Mouse (Mus musculus) gastrocnemius, postnatal 14 days (tissue): ENCODE measurements around the gene Mapkbp1. TPM values are rescaled to one million over a fixed set of nuclear protein-coding genes. Genes with fewer than 3 reads are reported as not detected.

Experiments used
- DNase-seq: peaks from one replicate; pipeline ENCODE4 v3.0.0; 2021; ENCODE audit warnings: mixed read lengths
- intact Hi-C: fragments of 180-260 bp; cut with DNase I; formaldehyde crosslinking; loops from one replicate; pipeline ENCODE4 v1.15.1; 2025; ENCODE audit warnings: low total_unique reads
- total RNA-seq, 2 experiments: library from RNA; stranded (reverse); gene quantifications; 2 replicates each; pipeline ENCODE4 v1.2.3; 2021

Gene Mapkbp1
- total RNA-seq, 2 experiments from 2014 or later: 6.5 to 6.7 TPM

DNA sequence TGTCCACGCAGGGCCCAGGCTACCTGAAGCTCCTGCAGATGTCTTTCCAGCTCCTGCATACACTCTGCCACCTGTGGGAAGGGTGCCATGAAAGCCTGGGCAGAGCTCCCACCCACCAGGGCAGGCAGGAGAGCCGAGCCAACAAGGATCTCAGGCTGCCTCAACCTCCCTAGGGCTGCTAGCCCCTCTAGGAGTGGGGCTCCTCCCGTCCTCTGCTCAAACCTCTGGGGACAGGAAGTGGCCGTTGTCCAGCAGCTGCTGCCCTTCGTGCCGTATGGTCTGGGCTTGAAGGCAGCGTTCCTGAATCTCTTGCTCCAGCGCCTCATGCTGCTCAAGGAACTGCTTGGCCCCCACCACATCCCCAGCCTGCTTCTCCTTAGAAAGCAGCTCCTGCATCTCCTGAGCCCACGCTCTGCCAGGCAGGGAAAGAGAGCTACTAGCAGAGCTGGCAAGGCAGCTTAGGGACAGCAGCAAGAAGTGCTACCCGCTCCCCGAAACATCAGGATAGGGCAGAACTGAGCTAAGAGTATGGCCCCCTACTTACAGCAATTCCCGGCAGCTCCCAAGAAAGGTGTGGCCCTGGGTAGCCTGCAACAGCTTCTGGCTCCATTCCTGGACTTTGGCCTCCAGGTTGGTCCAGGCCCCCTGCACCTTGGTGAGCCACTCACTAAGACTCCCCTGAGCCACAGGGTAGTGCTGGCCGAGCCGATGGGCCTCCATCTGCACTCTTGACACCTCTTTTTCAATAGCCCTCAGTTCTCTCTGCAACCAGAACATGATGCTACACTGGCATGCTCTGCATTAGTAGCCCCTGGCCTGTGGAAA lies 74.2 kb downstream of the Mapkbp1 start:
- no peak for DNase-seq
- intact Hi-C loops: loop anchor here (5.0 kb wide), 1 partner anchor 36 kb away; no protein-coding TSS in a partner anchor

DNA sequence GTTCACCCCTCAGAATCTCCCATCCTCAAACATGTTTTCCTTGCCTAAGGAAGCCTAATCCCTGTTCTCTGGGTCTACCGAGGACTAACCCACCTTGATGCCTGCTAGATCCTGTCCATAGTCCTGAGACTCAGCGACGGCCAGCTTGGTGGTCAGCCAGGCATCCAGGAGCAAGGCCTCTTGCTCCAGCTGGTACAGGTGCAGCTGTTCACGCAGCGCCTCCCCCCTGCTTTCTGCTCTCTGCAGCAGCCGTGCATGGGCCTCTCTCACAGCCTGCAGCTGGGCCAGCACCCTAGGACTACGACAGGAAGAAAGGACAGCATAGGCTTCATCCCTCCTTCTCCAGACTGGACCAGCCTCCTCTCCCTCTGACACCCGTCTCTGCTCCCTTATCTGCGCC lies 75.7 kb downstream of the Mapkbp1 start:
- intact Hi-C loops: loop anchor here (2.0 to 5.0 kb wide), 2 partner anchors 23 to 34 kb away; no protein-coding TSS in a partner anchor
- no peak for DNase-seq

DNA sequence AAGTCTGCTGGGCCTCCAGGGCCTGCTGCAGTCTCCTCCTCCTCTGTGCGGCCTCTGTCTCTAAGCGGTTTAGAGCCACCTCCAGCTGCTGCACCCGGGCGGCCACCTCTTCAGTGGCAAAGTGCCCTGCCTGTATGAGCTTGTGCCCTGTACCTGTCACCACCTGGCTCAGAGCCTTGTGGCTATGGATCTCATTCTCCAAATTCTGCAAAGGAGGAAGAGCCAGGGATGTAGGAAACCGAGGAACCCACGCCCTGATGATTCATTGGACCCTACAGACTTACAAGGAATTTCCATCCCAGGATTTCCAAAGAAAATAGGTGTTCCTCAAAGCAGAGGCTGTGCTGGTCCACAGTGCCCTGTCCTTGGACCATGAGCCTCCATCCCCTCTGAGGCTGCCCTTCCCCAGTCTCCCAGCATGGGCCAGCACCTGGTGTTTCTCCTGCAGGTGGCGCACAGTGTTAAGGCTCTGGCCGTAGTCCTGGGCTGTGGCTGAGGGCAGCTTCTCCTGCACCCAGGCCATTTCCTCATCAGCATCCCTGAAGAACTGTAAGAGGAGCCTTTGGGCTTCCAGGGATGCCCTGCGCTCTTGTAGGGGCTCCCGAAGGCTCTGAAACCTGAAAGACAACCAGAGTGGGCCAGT lies 77.3 kb downstream of the Mapkbp1 start:
- intact Hi-C loops: loop anchor here (2.0 to 5.0 kb wide), 2 partner anchors 21 to 33 kb away; no protein-coding TSS in a partner anchor
- peak; percentile 54 for DNase-seq

DNA sequence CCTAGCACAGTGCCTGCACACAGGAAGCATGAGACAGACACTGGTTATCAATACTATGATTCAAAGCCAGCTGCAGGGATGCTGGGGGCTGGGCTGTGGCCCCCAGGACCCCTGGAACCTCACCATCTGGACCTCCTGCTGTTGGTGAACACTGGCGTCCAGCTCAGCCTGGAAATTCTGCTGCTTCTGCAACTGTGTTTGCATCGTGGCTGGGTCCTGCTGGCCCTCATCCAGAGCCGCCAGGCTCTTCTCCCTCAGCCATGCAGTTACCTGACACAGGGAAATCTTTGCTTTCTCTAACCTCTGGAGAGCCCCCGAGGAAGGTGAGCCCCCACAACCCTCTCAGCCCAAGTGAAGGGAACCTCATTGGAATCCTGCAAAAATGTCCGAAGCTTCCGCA lies 78.9 kb downstream of the Mapkbp1 start:
- no peak for DNase-seq
- intact Hi-C loops: no loop called here

DNA sequence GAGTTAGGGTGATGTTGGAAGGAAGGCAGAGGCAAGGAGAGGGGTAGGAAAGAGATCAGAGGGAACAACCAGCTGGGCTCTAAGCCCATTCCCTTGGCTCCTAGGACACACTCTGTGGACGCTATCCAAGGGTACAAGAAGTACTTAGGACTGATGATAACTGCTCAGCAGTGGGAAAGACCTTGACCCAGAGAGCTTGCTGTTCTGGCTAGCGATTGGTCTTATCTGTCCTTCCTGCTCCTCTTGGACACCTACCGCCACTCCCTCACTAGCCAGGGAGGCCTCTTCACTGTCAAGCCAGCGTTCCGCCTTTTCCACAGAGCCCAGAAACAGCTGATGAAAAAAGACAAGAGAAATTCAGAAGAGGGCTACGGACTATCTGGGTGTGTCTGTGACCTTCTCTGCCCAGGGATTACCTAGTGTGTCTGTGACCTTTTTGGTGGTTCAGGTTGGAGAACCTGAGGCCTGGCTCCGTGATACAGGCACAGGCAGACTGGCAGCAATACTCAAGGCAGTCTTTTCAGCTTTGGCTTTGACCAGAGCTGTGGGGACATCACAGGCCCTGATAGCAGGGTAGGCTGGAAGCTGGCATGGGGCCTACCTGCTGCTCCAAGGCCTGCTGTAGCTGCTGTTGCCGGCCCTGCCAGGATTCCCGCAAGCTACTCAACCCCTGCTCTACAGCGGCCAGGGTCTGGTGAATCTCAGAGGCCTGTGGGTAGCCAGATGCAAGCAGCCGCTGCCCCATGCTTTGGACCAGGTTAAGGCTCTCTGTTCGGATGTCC lies 82.5 kb downstream of the Mapkbp1 start:
- DNase-seq: no peak
- intact Hi-C loops: no loop called here

DNA sequence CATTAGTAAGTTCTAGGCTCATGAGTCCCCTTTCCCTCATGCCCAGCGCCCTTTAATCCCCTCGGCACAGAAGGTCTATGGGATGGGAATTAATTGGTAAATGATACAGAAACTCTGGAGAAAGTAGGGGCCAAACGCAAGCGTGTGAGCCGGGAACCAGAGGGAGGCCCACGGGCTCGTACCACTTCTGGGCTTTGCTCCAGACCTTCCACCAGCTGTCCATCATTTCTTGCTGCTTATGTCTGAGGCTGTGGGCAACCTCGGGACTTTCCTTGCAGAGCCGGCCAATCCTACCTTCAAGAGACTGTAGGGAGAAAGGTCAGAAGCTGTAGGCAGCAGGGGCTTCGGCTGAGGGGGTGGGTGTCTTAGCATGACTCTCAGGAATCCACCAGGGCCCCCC lies 83.4 kb downstream of the Mapkbp1 start:
- DNase-seq: no peak
- intact Hi-C loops: no loop called here

DNA sequence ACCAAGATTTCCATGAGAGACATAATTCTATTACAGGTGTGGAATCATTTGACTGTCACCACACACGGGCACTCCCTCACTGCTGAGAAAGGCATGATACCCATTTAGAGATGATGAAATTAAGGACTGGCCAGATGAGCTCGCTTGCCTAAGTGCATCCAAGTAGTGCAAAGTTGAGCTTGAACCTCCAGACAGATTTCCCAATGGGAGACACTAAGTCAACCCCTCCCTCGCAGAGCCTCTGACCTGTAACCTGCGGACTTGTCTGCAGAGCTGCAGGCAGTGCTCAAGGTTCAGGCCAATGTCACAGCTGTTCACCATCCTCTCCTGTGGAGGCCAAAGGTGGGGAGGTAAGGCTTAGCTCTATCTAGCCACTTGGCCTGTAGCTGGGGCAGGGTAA lies 86.3 kb downstream of the Mapkbp1 start:
- no peak for DNase-seq
- intact Hi-C loops: no loop called here

DNA sequence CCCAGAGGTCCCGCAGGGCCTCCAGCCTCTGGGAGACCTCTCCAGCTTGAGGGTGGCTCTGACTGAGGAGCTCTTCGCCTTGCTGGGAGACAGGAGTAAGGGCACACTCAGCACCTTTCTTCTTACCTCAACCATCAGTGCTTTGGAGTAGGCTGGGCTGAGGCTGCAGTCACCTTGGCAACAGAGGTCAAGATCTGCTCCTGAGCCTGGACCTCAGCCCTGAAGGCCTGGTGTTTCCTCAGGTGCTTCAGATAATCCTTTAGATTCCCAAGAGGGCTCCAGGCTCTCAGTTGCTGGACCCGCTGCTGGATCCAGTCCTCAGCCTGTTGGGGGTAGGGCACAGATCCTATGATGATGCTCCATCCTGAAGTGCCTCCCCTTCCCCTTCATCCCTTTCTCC lies 87.0 kb downstream of the Mapkbp1 start:
- intact Hi-C loops: no loop called here
- no peak for DNase-seq

DNA sequence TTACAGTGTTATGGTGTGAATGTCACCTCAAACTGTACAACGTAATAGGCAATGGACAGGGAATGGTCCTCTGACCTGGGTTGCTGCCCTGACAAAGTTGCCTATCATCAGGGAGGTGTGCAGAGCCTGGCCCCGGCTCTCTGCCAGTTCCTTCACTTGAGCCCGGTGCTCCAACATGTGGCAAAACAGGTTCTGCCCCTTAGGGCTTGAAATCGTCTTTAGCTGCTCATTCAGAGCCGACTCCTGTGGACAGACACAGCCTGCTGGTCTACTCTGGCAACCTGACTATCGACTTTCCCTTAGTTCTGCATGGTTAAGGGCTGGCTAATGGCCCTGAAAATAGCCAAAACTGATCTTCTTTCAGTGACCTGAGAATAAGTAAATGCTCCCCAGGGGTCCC lies 87.7 kb downstream of the Mapkbp1 start:
- DNase-seq: no peak
- intact Hi-C loops: no loop called here

DNA sequence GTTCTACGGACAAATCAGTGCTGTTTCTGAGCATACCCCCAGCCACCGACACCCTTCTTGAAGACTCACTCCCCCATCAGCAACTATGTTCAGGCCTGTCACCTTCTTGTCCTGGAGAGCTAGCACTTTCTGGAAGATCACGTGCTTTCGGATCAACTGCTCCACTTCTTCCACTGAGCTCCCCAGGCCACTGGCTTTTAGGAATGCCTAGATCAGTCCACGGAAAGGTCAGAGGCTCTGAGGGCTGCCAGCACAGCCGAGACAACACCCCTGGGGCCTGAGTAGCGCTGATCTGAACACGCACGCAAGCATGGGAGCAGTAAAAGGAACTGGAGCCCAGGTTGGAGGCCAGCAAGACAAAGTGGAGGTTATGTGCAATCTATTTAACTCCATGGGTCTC lies 88.2 kb downstream of the Mapkbp1 start:
- intact Hi-C loops: no loop called here
- DNase-seq: no peak

DNA sequence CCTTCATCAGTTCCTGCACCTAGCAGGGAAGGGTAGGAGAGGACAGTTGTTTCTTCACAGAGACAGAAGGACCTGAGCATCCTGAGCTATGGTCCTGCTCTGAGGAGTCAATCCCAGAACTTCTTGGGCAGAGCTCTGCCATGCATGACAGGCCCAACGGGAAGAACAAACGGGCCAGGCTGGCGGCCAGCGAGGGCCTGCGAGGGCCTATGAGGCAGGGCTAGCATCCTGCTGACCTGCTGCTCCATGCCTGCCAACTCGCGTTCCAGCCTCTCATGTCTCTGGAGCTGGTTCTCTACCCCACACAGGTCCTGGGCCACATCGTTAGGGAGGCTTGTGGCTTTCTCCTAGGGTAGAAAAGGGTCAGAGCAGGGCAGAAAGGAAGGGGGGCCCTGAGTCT lies 89.7 kb downstream of the Mapkbp1 start:
- DNase-seq: no peak
- intact Hi-C loops: no loop called here

DNA sequence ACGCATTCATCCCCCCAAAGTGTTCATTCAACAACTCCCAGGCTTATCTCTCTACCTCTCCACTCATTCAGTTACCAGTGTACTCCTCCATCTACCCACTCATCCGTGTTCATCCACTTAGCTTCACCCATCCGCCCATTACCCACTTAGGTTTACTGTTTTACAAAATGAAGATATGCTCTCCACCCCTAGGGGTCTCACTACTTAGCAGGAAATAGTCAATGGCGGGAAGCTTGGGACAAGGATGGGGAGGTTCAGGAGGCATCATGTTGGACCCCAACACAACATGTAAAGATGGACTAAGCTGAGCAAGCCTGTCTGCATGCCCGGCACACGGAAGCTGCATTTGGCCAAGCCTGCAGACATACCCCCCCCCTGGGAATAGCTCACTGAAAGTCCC lies 92.1 kb downstream of the Mapkbp1 start:
- no peak for DNase-seq
- intact Hi-C loops: no loop called here

DNA sequence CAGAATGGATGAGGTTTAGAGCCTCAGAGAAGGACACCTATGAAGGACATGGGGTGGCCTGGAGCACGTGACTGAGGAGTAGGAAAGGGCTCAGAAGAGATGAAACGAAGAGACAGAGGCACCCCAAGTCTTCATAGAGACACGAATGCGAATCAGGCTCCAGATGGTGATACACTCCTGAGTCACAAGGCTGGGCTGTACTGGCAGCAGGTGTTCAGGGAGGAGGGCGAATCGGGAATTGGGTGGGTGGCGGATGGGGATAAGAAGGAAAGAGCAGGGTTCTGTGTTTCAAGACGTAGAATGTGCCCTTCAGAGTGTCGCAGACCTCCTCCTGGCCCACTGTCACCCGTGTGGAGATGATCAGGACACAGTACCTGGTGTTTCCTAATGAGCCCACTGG lies 92.7 kb downstream of the Mapkbp1 start:
- intact Hi-C loops: no loop called here
- DNase-seq: no peak

DNA sequence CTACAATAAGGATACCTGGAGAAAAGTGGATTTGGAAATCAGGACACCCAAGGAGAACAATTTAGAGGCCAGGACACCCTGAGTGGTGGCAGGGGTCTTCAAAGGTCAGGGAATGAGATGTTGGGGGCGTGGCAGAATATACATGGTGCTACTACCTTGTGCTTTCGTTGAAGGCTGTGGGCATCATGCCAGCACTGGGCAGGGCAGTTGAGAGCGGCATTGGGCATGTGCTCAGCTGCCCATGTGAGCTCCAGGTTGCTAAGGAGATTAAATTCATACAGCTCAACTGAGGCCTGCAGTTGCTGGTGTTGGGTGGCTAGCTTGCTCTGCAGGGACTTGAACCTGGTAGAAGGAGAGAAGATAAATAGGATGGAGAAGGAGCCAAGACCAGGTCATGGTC lies 93.7 kb downstream of the Mapkbp1 start:
- no peak for DNase-seq
- intact Hi-C loops: no loop called here

DNA sequence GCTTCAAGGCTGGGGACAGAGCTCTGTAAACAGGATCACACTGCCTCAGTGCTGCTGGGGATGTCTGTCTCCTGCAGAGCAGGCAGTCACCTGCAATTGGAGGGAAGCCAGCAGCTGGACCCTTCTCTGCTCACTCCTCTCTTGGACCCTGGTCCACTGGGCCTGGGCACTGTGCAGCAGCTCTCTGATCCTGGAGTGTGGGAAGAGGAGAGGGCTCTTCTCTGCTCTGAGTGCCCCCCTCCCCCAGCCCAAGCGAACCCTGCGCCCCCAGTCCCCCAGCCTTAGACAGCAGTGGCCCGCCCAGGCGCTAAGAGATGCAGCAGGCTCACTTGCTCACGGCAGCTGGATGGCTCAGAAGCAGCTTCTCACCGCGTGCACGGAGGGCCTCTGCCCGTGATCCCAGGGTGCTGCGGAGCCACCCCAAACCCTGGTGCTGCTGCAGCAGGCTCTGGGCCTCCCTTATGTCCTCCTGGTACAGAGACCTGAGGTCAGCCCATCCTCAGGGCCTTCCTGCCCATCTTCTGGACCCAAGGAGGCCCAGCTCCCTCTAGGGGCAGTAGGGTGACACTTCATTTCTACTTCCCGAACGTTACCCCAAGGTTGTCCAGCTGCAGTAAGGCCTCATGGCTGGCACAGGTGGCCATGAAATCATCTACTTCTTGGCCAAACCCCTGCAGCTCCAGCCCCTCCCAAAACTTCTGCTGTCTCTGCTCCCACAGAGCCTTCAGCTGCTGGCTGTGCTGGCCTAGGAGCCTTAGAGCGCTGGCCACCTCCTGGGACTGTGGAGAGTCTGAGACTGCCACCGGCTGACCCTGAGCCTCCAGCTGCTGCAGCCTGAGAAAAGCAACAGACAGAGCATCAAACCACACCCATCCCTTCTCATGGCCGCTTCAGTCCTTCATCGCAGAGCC lies 96.3 kb downstream of the Mapkbp1 start:
- peak; percentile 51 for DNase-seq
- intact Hi-C loops: no loop called here

DNA sequence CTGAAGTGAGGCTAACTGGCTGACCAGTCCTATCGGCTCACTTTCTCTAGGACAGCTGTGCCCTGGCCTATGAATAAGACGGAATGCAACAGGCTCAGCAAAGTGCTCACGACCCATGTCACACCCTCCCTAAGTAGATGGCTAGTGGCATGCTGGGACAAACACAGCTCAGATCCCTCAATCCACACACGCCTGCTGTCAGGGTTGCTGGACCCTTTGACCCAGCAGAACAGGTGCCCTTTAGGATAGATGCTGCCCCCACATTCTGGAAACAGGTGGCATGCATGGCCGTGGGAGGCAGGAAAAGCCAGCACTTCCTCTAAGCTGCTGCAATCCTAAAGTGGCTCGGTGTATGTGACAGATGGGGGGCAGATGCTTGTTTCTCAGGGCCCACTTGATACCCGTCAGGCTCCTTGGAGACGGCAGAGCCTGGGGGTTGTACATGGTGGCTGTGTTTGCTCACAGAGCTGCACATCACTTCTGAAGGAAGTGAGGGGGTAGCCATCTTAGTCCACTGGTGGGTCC lies 97.0 kb downstream of the Mapkbp1 start:
- intact Hi-C loops: no loop called here
- no peak for DNase-seq

DNA sequence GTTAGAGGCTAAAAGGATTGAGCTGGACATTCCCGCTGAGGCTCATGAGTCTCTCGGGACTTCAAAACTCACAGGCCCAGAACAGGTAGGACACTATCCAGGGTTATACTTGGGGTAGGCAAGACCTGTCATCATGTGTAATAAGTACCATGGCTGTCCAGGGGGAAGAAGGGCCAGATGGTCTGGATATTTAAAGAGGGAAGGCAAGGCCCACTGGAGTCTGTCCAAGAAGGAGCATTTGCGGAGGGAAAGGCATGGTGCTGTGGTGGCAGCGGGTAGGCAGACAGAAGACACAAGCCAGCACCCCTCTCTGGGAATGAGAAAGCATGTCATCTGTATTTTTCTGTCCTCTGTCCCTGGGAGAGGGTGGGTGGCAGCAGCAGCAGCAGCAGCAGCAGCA lies 101.6 kb downstream of the Mapkbp1 start:
- intact Hi-C loops: no loop called here

DNA sequence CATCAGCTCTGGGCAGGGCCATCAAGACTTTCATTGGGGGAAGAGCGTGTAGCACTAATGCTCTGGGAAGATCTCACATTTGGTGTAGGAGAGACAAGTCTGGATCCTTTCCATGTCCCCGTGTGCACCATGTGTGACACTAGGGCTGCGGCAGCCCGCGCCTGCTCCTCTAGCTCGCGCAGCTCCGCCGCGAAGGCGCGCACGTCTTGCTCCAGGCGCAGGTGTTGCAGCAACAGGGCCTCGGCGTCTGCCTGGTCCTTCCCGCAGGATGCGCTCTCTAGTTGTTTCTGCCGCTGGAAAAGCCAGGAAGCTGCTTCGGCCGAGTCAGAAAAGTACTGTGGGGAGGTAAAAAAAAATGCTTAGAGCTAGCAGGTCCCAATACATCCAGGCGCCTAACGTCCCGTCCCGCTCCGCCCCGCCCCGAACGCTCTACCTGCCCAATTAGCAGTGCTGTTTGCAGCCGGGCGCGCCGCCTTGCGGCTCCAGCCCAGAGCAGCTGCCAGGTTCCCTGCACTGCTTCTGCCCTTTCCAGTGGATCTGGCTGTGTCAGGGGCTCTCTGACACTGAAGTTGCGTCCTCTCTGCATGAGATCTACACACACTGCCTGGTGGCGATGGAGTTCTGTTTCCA lies 103.7 kb downstream of the Mapkbp1 start:
- DNase-seq: peak; percentile 54
- intact Hi-C loops: no loop called here

More for the DNA sequence above, 101.6 kb downstream of the Mapkbp1 start:
- no peak for DNase-seq
